Mouse (Mus musculus): Measurements from ENCODE around the gene Spert. TPM values are rescaled to one million over a fixed set of nuclear protein-coding genes. Genes with fewer than 3 reads are reported as not detected.

Gene Spert
- total and polyA plus RNA-seq, 3 experiments: 0.04 TPM; not detected in 2

DNA sequence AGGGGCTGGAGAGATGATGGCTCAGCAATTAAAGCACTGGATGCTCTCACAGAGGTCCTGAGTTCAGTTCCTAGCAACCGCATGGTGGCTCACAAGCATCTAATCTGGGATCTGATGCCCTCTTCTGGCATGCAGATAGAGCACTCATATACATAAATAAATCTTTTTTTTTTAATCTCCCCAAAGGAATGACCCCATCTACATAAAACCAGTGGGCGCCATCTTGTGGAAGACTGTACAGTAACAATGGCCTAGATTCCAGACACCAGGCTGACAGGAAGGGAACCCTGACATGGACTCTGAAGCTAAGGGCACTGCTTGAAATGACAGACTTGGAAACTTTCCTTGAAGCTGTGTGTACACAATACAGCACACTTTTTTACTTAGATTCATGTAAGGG is 47.9 kb upstream of the Spert start:
- H3K36me3 ChIP-seq (ENCODE audit: control insufficient read depth in 1 of 2, insufficient read depth in 2 of 2, low read length in 2 of 2): no peaks in the 10 kb centered on the region
- DNase-seq (ENCODE audit: low read depth, low spot score): peak; percentile 52
- no peaks in the 10 kb centered on the region for H3K9me3 ChIP-seq (replicated peaks; ENCODE audit: insufficient read depth, low read length)
- no peaks in the 10 kb centered on the region for H3K79me2 ChIP-seq (ENCODE audit: control insufficient read depth, insufficient read depth, low read length, poor library complexity)
- no peaks in the 10 kb centered on the region for H3K27me3 ChIP-seq (ENCODE audit: control insufficient read depth in 1 of 2, insufficient read depth in 2 of 2, low read length in 2 of 2)
- no peak overlapping the region for H3K9ac ChIP-seq (ENCODE audit: control insufficient read depth, low read depth, low read length, poor library complexity, severe bottlenecking)
- H3K4me3 ChIP-seq (ENCODE audit: control insufficient read depth in 1 of 2, insufficient read depth in 1 of 2, low read depth in 2 of 2, low read length in 2 of 2): no peak overlapping the region
- no peaks in the 10 kb centered on the region for H3K4me1 ChIP-seq (ENCODE audit: control insufficient read depth in 1 of 2, insufficient read depth in 2 of 2, low read length in 2 of 2)
- TF ChIP-seq JUND (IDR thresholded peaks at IDR 0.05; ENCODE audit: low read depth, low read length) (no peak), USF2 (IDR thresholded peaks at IDR 0.05; ENCODE audit: borderline replicate concordance in 1 of 2, insufficient read depth in 1 of 2, low read depth in 1 of 2, low read length in 2 of 2) (no peak), GATA1 (IDR thresholded peaks at IDR 0.05; ENCODE audit: low read depth, low read length) (no peak), RAD21 (IDR thresholded peaks at IDR 0.05; ENCODE audit: low read depth, low read length) (peak; percentile 75), ETS1 (IDR thresholded peaks at IDR 0.05; ENCODE audit: low read depth, low read length) (no peak), CTCF (IDR thresholded peaks at IDR 0.05 in 2 of 3, conservative IDR thresholded peaks at IDR 0.05 in 1 of 3; ENCODE audit: control insufficient read depth in 1 of 3, insufficient read depth in 1 of 3, low read depth in 2 of 3, low read length in 3 of 3, poor library complexity in 1 of 3, severe bottlenecking in 1 of 3) (peak in 2 of 3 experiments; percentile 19 to 78; a peak in 4 of 6 replicates), USF1 (IDR thresholded peaks at IDR 0.05; ENCODE audit: low read depth, low read length) (no peak), KAT2A (conservative IDR thresholded peaks at IDR 0.05; ENCODE audit: low read depth, low read length) (no peak), EP300 (IDR thresholded peaks at IDR 0.05; ENCODE audit: low read depth in 1 of 2, low read length in 2 of 2) (no peak), CHD2 (IDR thresholded peaks at IDR 0.05; ENCODE audit: low read length) (no peak), TBP (IDR thresholded peaks at IDR 0.05; ENCODE audit: low read depth, low read length) (no peak), MAFK (IDR thresholded peaks at IDR 0.05; ENCODE audit: borderline replicate concordance, low read depth, low read length) (no peak), ZC3H11A (IDR thresholded peaks at IDR 0.05; ENCODE audit: low read depth, low read length) (peak; percentile 83), NRF1 (IDR thresholded peaks at IDR 0.05; ENCODE audit: insufficient read depth, low read depth, low read length, poor library complexity, severe bottlenecking) (no peak), ZNF384 (IDR thresholded peaks at IDR 0.05; ENCODE audit: low read depth, low read length) (peak; percentile 90), SMC3 (IDR thresholded peaks at IDR 0.05; ENCODE audit: low read depth, low read length) (peak; percentile 86), ELF1 (IDR thresholded peaks at IDR 0.05; ENCODE audit: low read depth, low read length) (no peak), ZMIZ1 (IDR thresholded peaks at IDR 0.05; ENCODE audit: low read depth, low read length) (no peak), GABPA (IDR thresholded peaks at IDR 0.05; ENCODE audit: low read depth, low read length) (no peak)
- no peak overlapping the region for H3K27ac ChIP-seq (ENCODE audit: control insufficient read depth, low read depth, low read length)

DNA sequence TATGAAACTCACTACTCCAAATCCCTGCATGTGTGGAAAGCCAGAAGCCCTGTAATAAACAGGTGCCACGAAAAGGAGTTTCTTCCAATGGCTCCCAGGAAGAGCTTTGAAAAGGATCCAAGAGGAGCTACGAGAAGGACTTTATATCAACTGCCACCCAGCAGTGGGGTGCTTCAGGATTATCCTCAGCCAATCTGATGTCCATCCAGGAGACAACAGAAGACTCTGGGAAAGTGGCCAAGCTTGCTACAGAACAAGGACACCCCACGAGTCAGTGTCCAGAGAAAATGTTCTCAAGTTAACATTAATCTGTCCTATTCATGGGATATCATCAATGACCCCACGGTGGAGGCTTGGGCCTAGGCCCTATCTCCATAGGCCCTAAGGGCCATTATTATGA is 44.7 kb upstream of the Spert start:
- Histone ChIP-seq H3K79me2 (ENCODE audit: control insufficient read depth, insufficient read depth, low read length, poor library complexity) (no peaks in the 10 kb centered on the region), H3K9me3 (replicated peaks; ENCODE audit: insufficient read depth, low read length) (no peaks in the 10 kb centered on the region), H3K9ac (ENCODE audit: control insufficient read depth, low read depth, low read length, poor library complexity, severe bottlenecking) (no peak overlapping the region), H3K4me3 (ENCODE audit: control insufficient read depth in 1 of 2, insufficient read depth in 1 of 2, low read depth in 2 of 2, low read length in 2 of 2) (no peak overlapping the region), H3K36me3 (ENCODE audit: control insufficient read depth in 1 of 2, insufficient read depth in 2 of 2, low read length in 2 of 2) (no peaks in the 10 kb centered on the region), H3K4me1 (ENCODE audit: control insufficient read depth in 1 of 2, insufficient read depth in 2 of 2, low read length in 2 of 2) (no peaks in the 10 kb centered on the region), H3K27me3 (ENCODE audit: control insufficient read depth in 1 of 2, insufficient read depth in 2 of 2, low read length in 2 of 2) (peaks cover 0 to 4% of the 10 kb centered on the region in 2 experiments; a peak in 3 of 4 replicates), H3K27ac (ENCODE audit: control insufficient read depth, low read depth, low read length) (no peak overlapping the region)
- TF ChIP-seq MAX (IDR thresholded peaks at IDR 0.05; ENCODE audit: low read length): no peak
- TF ChIP-seq USF2 (IDR thresholded peaks at IDR 0.05; ENCODE audit: borderline replicate concordance in 1 of 2, insufficient read depth in 1 of 2, low read depth in 1 of 2, low read length in 2 of 2): no peak
- no peak for TF ChIP-seq MAFK (IDR thresholded peaks at IDR 0.05; ENCODE audit: borderline replicate concordance, low read depth, low read length)
- no peak for TF ChIP-seq CHD2 (IDR thresholded peaks at IDR 0.05; ENCODE audit: low read length)
- TF ChIP-seq POLR2AphosphoS5 (IDR thresholded peaks at IDR 0.05; ENCODE audit: borderline replicate concordance, low read depth, low read length): no peak
- TF ChIP-seq NRF1 (IDR thresholded peaks at IDR 0.05; ENCODE audit: insufficient read depth, low read depth, low read length, poor library complexity, severe bottlenecking): no peak
- TF ChIP-seq NELFE (IDR thresholded peaks at IDR 0.05; ENCODE audit: low read depth, low read length): no peak
- no peak for TF ChIP-seq MYC (IDR thresholded peaks at IDR 0.05; ENCODE audit: low read depth, low read length)
- no peak for TF ChIP-seq USF1 (IDR thresholded peaks at IDR 0.05; ENCODE audit: low read depth, low read length)
- no peak for TF ChIP-seq SMC3 (IDR thresholded peaks at IDR 0.05; ENCODE audit: low read depth, low read length)
- TF ChIP-seq ZNF384 (IDR thresholded peaks at IDR 0.05; ENCODE audit: low read depth, low read length): no peak
- no peak for TF ChIP-seq SIN3A (IDR thresholded peaks at IDR 0.05; ENCODE audit: low read length)
- no peak for TF ChIP-seq TAL1 (IDR thresholded peaks at IDR 0.05; ENCODE audit: low read length)
- no peak for TF ChIP-seq MAZ (IDR thresholded peaks at IDR 0.05; ENCODE audit: low read depth, low read length)
- no peak for TF ChIP-seq RAD21 (IDR thresholded peaks at IDR 0.05; ENCODE audit: low read depth, low read length)
- TF ChIP-seq ELF1 (IDR thresholded peaks at IDR 0.05; ENCODE audit: low read depth, low read length): no peak
- TF ChIP-seq CTCF (IDR thresholded peaks at IDR 0.05 in 2 of 3, conservative IDR thresholded peaks at IDR 0.05 in 1 of 3; ENCODE audit: control insufficient read depth in 1 of 3, insufficient read depth in 1 of 3, low read depth in 2 of 3, low read length in 3 of 3, poor library complexity in 1 of 3, severe bottlenecking in 1 of 3): no peak
- DNase-seq (ENCODE audit: low read depth, low spot score): no peak
